Mouse (Mus musculus) heart, adult 2 months (tissue): ENCODE measurements around the gene Cacna1e. TPM values are rescaled to one million over a fixed set of nuclear protein-coding genes. Genes with fewer than 3 reads are reported as not detected.

Source experiments
- DNase-seq, 2 experiments: peaks; one replicate each; pipeline ENCODE4 v3.0.0; 2021
- H3K27ac ChIP-seq: fragments of 200-600 bp; 2 replicates; pipeline ENCODE4 v1.8.1; 2022
- H3K27me3 ChIP-seq: fragments of 200-500 bp; 2 replicates; pipeline ENCODE4 v1.6.1; 2012; ENCODE audit warnings: mild to moderate bottlenecking, low read length, inconsistent platforms, mixed read lengths; ENCODE audit not compliant: control insufficient read depth, insufficient read depth
- H3K36me3 ChIP-seq: fragments of 200-500 bp; 2 replicates; pipeline ENCODE4 v1.6.1; 2012; ENCODE audit warnings: low read length, inconsistent platforms; ENCODE audit not compliant: control insufficient read depth, insufficient read depth
- H3K4me1 ChIP-seq: fragments of 200-500 bp; 2 replicates; pipeline ENCODE4 v1.6.1; 2011; ENCODE audit warnings: low read length; ENCODE audit not compliant: control insufficient read depth, insufficient read depth
- H3K4me3 ChIP-seq: fragments of 200-600 bp; 2 replicates; pipeline ENCODE4 v1.8.1; 2022
- H3K79me2 ChIP-seq: fragments of 200-500 bp; replicated peaks from 2 replicates; pipeline ENCODE4 v1.6.1; 2012; ENCODE audit warnings: mild to moderate bottlenecking, inconsistent platforms, low read length, moderate library complexity, mixed read lengths; ENCODE audit not compliant: control insufficient read depth, insufficient read depth
- H3K9ac ChIP-seq: fragments of 200-500 bp; 2 replicates; pipeline ENCODE4 v1.6.1; 2012; ENCODE audit warnings: low read depth, mild to moderate bottlenecking, control low read depth, inconsistent platforms, low read length, mixed read lengths
- CTCF ChIP-seq: fragments of 200-600 bp; IDR thresholded peaks from 2 replicates; pipeline ENCODE4 v1.8.1; 2022; ENCODE audit warnings: antibody characterized with exemption, mild to moderate bottlenecking, moderate library complexity
- EP300 ChIP-seq: fragments of 200-500 bp; IDR thresholded peaks from 2 replicates; pipeline ENCODE4 v1.6.1; 2011; ENCODE audit warnings: low read depth, low read length, control low read depth; ENCODE audit not compliant: insufficient read depth
- POLR2A ChIP-seq: fragments of 200-500 bp; IDR thresholded peaks from 2 replicates; pipeline ENCODE4 v1.6.1; 2011; ENCODE audit warnings: mild to moderate bottlenecking, low read depth, low read length, control low read depth; ENCODE audit not compliant: insufficient read depth
- WGBS: fragments of 180-500 bp; shearing (Covaris S2); methylation state at CpG from one replicate; pipeline ENCODE4 v1.1.7; 2018; 5-methylcytosine and 5-hydroxymethylcytosine counted together
- intact Hi-C: fragments of 180-260 bp; cut with DNase I; formaldehyde crosslinking; loops from one replicate; pipeline ENCODE4 v1.15.1; 2025
- polyA plus RNA-seq: library from polyadenylated mRNA; depleted of rRNA; stranded (reverse); fragments of >200 nt; gene quantifications from 2 replicates; pipeline ENCODE4 v1.2.3, GENCODE M21; 2012
- total RNA-seq, 2 experiments: library from RNA; stranded (reverse); gene quantifications; 2 replicates each; pipeline ENCODE4 v1.2.3; 2021

Cacna1e gene
- total and polyA plus RNA-seq, 3 experiments, result 0.08 to 0.14 (median 0.09) TPM

DNA sequence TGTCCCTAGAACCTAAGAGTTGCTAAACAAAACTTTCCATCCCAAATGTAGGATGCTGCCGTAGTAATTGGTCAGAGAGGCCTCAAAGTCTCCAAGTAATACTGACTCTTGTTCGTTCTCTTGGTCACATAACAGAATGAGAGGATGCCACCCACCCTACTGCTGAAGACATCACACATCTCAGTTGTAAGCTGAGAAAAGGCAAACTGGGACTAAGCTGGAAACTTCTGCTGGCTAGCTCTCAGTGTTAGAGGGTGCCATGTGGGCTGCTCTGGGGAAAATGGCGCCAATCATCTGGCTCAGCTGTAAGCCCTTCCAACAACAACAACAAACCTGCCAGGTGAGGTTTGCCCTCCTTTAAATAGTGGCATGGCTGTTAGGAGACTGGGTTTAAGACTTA lies 109.8 kb downstream of the Cacna1e start:
- no peaks in the 10 kb centered on the region for H3K36me3 ChIP-seq
- intact Hi-C loops, result no loop called here
- H3K4me3 ChIP-seq, result no peak overlapping the region
- H3K27ac ChIP-seq, result no peak overlapping the region
- no peak for TF ChIP-seq EP300
- TF ChIP-seq POLR2A, result no peak
- no peak for TF ChIP-seq CTCF
- no peaks in the 10 kb centered on the region for H3K79me2 ChIP-seq
- DNase-seq, result no peak
- WGBS, result 86% methylated on average over 3 of the region's 3 CpGs
- H3K4me1 ChIP-seq, result no peaks in the 10 kb centered on the region
- no peak overlapping the region for H3K9ac ChIP-seq
- no peaks in the 10 kb centered on the region for H3K27me3 ChIP-seq

DNA sequence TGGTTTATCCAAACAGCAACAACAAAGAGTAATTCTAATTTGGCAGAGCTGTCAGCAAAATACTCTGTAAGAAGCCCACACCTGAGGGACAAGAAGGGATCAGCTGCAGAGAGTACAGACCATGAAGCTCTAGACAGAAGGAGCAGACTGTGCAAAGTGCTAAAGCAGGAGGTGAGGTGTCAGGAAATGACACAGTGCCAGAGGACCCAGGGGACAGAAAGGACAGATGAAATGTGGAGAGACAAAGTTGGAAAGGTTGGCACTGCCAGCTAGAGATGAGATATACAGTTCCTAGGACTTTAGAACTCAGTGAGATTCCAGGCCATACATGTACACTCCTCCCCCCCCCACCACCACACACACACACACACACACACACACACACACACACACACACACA lies 113.2 kb downstream of the Cacna1e start:
- no peak overlapping the region for H3K27ac ChIP-seq
- no peak overlapping the region for H3K4me3 ChIP-seq
- no peak for DNase-seq
- H3K4me1 ChIP-seq, result no peaks in the 10 kb centered on the region
- H3K79me2 ChIP-seq, result no peaks in the 10 kb centered on the region
- no peaks in the 10 kb centered on the region for H3K27me3 ChIP-seq
- intact Hi-C loops, result no loop called here
- H3K36me3 ChIP-seq, result no peaks in the 10 kb centered on the region
- H3K9ac ChIP-seq, result no peak overlapping the region
- no peak for TF ChIP-seq CTCF
- no peak for TF ChIP-seq EP300
- no peak for TF ChIP-seq POLR2A

DNA sequence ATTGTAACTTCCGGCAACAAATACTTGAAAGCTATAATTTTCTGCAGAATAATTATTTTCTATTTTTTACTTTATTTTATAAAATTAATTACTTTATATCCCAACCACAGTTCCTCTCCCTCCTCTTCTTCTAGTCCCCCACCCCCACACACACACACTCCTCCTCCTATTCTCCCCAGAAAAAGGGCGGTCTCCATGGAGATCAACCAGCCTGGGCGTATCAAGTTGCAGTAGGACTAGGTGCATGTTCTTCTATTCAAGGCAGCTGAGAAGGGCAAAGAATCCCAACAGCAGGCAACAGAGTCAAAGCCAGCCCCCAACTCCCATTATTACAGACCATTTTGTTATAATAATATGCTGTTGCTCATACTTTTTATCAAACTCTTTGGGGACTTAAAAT lies 113.8 kb downstream of the Cacna1e start:
- intact Hi-C loops, result no loop called here
- Histone ChIP-seq H3K79me2 (no peaks in the 10 kb centered on the region), H3K4me1 (no peaks in the 10 kb centered on the region), H3K27ac (no peak overlapping the region), H3K27me3 (no peaks in the 10 kb centered on the region), H3K9ac (no peak overlapping the region), H3K4me3 (no peak overlapping the region), H3K36me3 (no peaks in the 10 kb centered on the region)
- TF ChIP-seq POLR2A (no peak), EP300 (no peak), CTCF (no peak)
- 65% methylated on average over 3 of the region's 3 CpGs for WGBS
- no peak for DNase-seq

- 68% methylated on average over 4 of the region's 4 CpGs for WGBS
- intact Hi-C loops, result no loop called here
- Histone ChIP-seq H3K9ac (no peak overlapping the region), H3K27ac (no peak overlapping the region), H3K36me3 (no peaks in the 10 kb centered on the region), H3K4me3 (no peak overlapping the region), H3K27me3 (no peaks in the 10 kb centered on the region), H3K79me2 (no peaks in the 10 kb centered on the region), H3K4me1 (no peaks in the 10 kb centered on the region)
- TF ChIP-seq EP300 (no peak), POLR2A (no peak), CTCF (no peak)
- DNase-seq, result no peak
Measured at GRCm38 (mm10) chr1:154763132-154763531, 121.2 kb downstream of the Cacna1e start.

GRCm38 (mm10) chr1:154752081-154752480 lies 132.2 kb downstream of the Cacna1e start:
- no peaks in the 10 kb centered on the region for H3K36me3 ChIP-seq
- no peak for TF ChIP-seq POLR2A
- no peak for TF ChIP-seq EP300
- TF ChIP-seq CTCF, result no peak

GRCm38 (mm10) chr1:154748531-154748930 lies 135.8 kb downstream of the Cacna1e start:
- Histone ChIP-seq H3K27me3 (0 out of 2 replicates have a peak, but pooled peaks cover 1% of the 10 kb centered on the region), H3K4me1 (no peaks in the 10 kb centered on the region), H3K9ac (no peak overlapping the region), H3K27ac (no peak overlapping the region), H3K36me3 (no peaks in the 10 kb centered on the region), H3K4me3 (no peak overlapping the region), H3K79me2 (no peaks in the 10 kb centered on the region)
- no peak for DNase-seq
- intact Hi-C loops, result no loop called here
- WGBS, result 76% methylated on average over 3 of the region's 3 CpGs
- TF ChIP-seq POLR2A (no peak), CTCF (no peak), EP300 (no peak)

More at GRCm38 (mm10) chr1:154752081-154752480, 132.2 kb downstream of the Cacna1e start:
- intact Hi-C loops, result no loop called here
- H3K4me1 ChIP-seq, result no peaks in the 10 kb centered on the region
- 63% methylated on average over 2 of the region's 2 CpGs for WGBS
- H3K27ac ChIP-seq, result no peak overlapping the region
- no peaks in the 10 kb centered on the region for H3K79me2 ChIP-seq
- H3K27me3 ChIP-seq, result no peaks in the 10 kb centered on the region
- no peak overlapping the region for H3K9ac ChIP-seq
- H3K4me3 ChIP-seq, result no peak overlapping the region
- DNase-seq, result no peak
